Mouse (Mus musculus): ENCODE results near the gene Fam187a. TPM values are rescaled to one million over a fixed set of nuclear protein-coding genes. Genes with fewer than 3 reads are reported as not detected.

Fam187a gene
- polyA plus RNA-seq, 1 experiment from 2014 or later = not detected

DNA sequence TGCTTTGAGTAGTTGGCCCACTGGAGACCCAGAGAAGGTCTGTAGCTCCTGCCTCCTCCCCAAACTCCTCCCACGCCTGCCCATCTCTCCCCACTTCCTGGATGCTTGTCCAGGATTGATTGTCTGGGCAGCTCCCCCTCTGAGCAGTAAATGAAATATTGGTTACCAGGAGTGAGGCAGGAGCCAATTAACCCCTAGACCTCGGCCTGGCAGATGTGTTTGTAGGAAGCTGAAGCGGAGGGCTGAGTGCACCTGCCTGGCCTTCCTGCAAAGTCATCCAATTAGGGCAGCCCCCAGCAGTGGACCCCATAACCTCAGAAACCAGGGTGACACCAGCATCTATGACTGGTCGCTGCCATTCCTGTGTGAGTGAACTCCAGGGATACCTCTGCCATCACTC lies 51.3 kb downstream of the Fam187a start:
- no peak for ATAC-seq
- H3K27me3 ChIP-seq (ENCODE audit: insufficient read depth, low read length) = peaks cover 26% of the 10 kb centered on the region
- no peak overlapping the region for H3K27ac ChIP-seq (ENCODE audit: low read depth)
- 44% methylated on average over 4 of the region's 4 CpGs for WGBS (ENCODE audit: insufficient replicate concordance)
- no peak overlapping the region for H3K4me3 ChIP-seq (ENCODE audit: low read depth, low read length)
- no peak for TF ChIP-seq CTCF (IDR thresholded peaks at IDR 0.05; ENCODE audit: low read depth)
- TF ChIP-seq EP300 (IDR thresholded peaks at IDR 0.05; ENCODE audit: low read depth) = no peak
- DNase-seq = no peak
- peaks cover 4% of the 10 kb centered on the region; the same call in 1 of the 2 replicates for H3K4me1 ChIP-seq (ENCODE audit: insufficient read depth)
- H3K4me2 ChIP-seq (ENCODE audit: low read depth, low read length) = no peak overlapping the region
- no peak overlapping the region for H3K9ac ChIP-seq (replicated peaks)
- H3K36me3 ChIP-seq (replicated peaks; ENCODE audit: insufficient read depth, low read length) = no peaks in the 10 kb centered on the region
- no peaks in the 10 kb centered on the region for H3K9me3 ChIP-seq (ENCODE audit: low read length)

Other genes starting within 250 kb of the Fam187a start
- gene Meioc, start 221.5 kb upstream of the Fam187a start, polyA plus RNA-seq (2015; fragmentation: Nextera tagmentation; extraction: Ambion mirVana) = 0.08 TPM in 1 of 2 replicates, not detected in the other
- gene Ccdc43, start 187.4 kb upstream of the Fam187a start, polyA plus RNA-seq (2015; fragmentation: Nextera tagmentation; extraction: Ambion mirVana) = 9.5 and 9.6 TPM in 2 replicates
- 0.20 and 0.22 TPM in 2 replicates for gene Adam11, start 123.7 kb upstream of the Fam187a start, polyA plus RNA-seq (2015; fragmentation: Nextera tagmentation; extraction: Ambion mirVana)
- gene Gjc1, start 65.5 kb upstream of the Fam187a start, polyA plus RNA-seq (2015; fragmentation: Nextera tagmentation; extraction: Ambion mirVana) = 1.4 and 1.6 TPM in 2 replicates
- not detected in 2 replicates for gene Higd1b, start 49.3 kb upstream of the Fam187a start, polyA plus RNA-seq (2015; fragmentation: Nextera tagmentation; extraction: Ambion mirVana)
- 39.0 and 45.5 TPM in 2 replicates for gene Eftud2, start 4.2 kb upstream of the Fam187a start, polyA plus RNA-seq (2015; fragmentation: Nextera tagmentation; extraction: Ambion mirVana)
- 0.39 and 0.51 TPM in 2 replicates for gene Ccdc103, start 4.0 kb upstream of the Fam187a start, polyA plus RNA-seq (2015; fragmentation: Nextera tagmentation; extraction: Ambion mirVana)
- gene Gfap, start 15.7 kb downstream of the Fam187a start, polyA plus RNA-seq (2015; fragmentation: Nextera tagmentation; extraction: Ambion mirVana) = 3.6 and 3.8 TPM in 2 replicates
- 3.2 and 3.4 TPM in 2 replicates for gene Kif18b, start 40.0 kb downstream of the Fam187a start, polyA plus RNA-seq (2015; fragmentation: Nextera tagmentation; extraction: Ambion mirVana)
- 0.12 TPM in 1 of 2 replicates, not detected in the other for gene C1ql1, start 61.5 kb downstream of the Fam187a start, polyA plus RNA-seq (2015; fragmentation: Nextera tagmentation; extraction: Ambion mirVana)
- 37.5 and 37.7 TPM in 2 replicates for gene Nmt1, start 143.0 kb downstream of the Fam187a start, polyA plus RNA-seq (2015; fragmentation: Nextera tagmentation; extraction: Ambion mirVana)
- gene Dcakd, start 143.2 kb downstream of the Fam187a start, polyA plus RNA-seq (2015; fragmentation: Nextera tagmentation; extraction: Ambion mirVana) = 32.3 and 32.5 TPM in 2 replicates
- gene Plcd3, start 216.5 kb downstream of the Fam187a start, polyA plus RNA-seq (2015; fragmentation: Nextera tagmentation; extraction: Ambion mirVana) = 0.82 and 0.85 TPM in 2 replicates
- 56.5 and 57.0 TPM in 2 replicates for gene Acbd4, start 216.5 kb downstream of the Fam187a start, polyA plus RNA-seq (2015; fragmentation: Nextera tagmentation; extraction: Ambion mirVana)
- gene Hexim1, start 231.1 kb downstream of the Fam187a start, polyA plus RNA-seq (2015; fragmentation: Nextera tagmentation; extraction: Ambion mirVana) = 2.6 and 2.7 TPM in 2 replicates
- 3.4 and 3.7 TPM in 2 replicates for gene Hexim2, start 247.3 kb downstream of the Fam187a start, polyA plus RNA-seq (2015; fragmentation: Nextera tagmentation; extraction: Ambion mirVana)

Measured in liver, postnatal 0 days (tissue).